ENCODE assay signal across 17 mouse cellular contexts in genomic region chr3:22137793-22138579, GRCm38 (mm10).
DNase-seq lines count a peak whose midpoint lies in the region; ATAC-seq and TF ChIP-seq lines count a peak whose summit lies in the region.
"Had no signal": no experiment of that assay in that cellular context is flagged by ENCODE, and none has a peak within 500 bp of the region (broad histone marks: within the 10 kb centered on the region; RNA-seq: fewer than 3 reads in every experiment).

No protein-coding gene starts in this region.

- no peaks in the 10 kb centered on the region for H3K27me3 ChIP-seq in megakaryocyte, embryonic 14.5 days (replicated peaks)
- H3K27me3 ChIP-seq: embryonic facial prominence, embryonic 12.5 days; limb, embryonic 15.5 days; neural tube, embryonic 13.5 days had no signal

- H3K36me3 ChIP-seq in megakaryocyte, embryonic 14.5 days (replicated peaks; ENCODE audit: low read length), result peaks cover 14% of the 10 kb centered on the region
- H3K36me3 ChIP-seq: embryonic facial prominence, embryonic 12.5 days; limb, embryonic 15.5 days; neural tube, embryonic 13.5 days had no signal

- H3K9me3 ChIP-seq in megakaryocyte, embryonic 14.5 days, result no peaks in the 10 kb centered on the region
- H3K9me3 ChIP-seq: embryonic facial prominence, embryonic 12.5 days; forebrain, embryonic 10.5 days; limb, embryonic 15.5 days; neural tube, embryonic 13.5 days had no signal

- DNase-seq in spleen, postnatal 36 days (ENCODE audit: low spot score in 2 of 2), result peak; percentile 66
- no peak for DNase-seq in spleen, adult 12 weeks (ENCODE audit: low spot score)
- DNase-seq in thymus, postnatal 14 days, result peak; percentile 28
- no peak for DNase-seq in left cerebral cortex, adult 2 months (ENCODE audit: extremely low spot score in 1 of 2, low spot score in 2 of 2)
- DNase-seq in gastrocnemius, postnatal 4 days (ENCODE audit: low spot score in 2 of 2), result no peak
- DNase-seq: adrenal gland, postnatal 10 days; cerebellum, postnatal 10 days; heart, adult 18-20 months; midbrain, embryonic 14.5 days had no signal

- peaks cover 60% of the 10 kb centered on the region for H3K4me1 ChIP-seq in megakaryocyte, embryonic 14.5 days
- H3K4me1 ChIP-seq: embryonic facial prominence, embryonic 12.5 days had no signal

- H3K27ac ChIP-seq in left cerebral cortex, adult 2 months, result no peak overlapping the region
- H3K27ac ChIP-seq: embryonic facial prominence, embryonic 12.5 days; forebrain, embryonic 10.5 days; limb, embryonic 15.5 days; neural tube, embryonic 13.5 days had no signal

- intact Hi-C loops in left cerebral cortex, adult 2 months (cut with DNase I), result no loop called here

- H3K4me3 ChIP-seq in megakaryocyte, embryonic 14.5 days (replicated peaks), result peak overlapping the region; percentile 71
- no peak overlapping the region for H3K4me3 ChIP-seq in left cerebral cortex, adult 2 months
- H3K4me3 ChIP-seq: embryonic facial prominence, embryonic 12.5 days; forebrain, embryonic 10.5 days; limb, embryonic 15.5 days; neural tube, embryonic 13.5 days had no signal

- ATAC-seq in activated CD4-positive, CD25-positive, alpha-beta regulatory T cell, adult 4 months, result peak; percentile 62
- ATAC-seq: intestine, embryonic 16.5 days; lung, postnatal 0 days had no signal

- TF ChIP-seq CTCF in left cerebral cortex, adult 2 months (IDR thresholded peaks at IDR 0.05), result no peak

Comparison
In these comparisons a context has a peak if more than half of its experiments do, and no peak if none do; other contexts are left out.
1. DNase-seq: peak in spleen, postnatal 36 days (2 of 2) and thymus, postnatal 14 days (single experiment); none in spleen, adult 12 weeks (single experiment), left cerebral cortex, adult 2 months (0 of 2) and gastrocnemius, postnatal 4 days (0 of 2).